Mouse (Mus musculus) neural tube, embryonic 12.5 days (tissue): Measurements from ENCODE around the gene Camta1. TPM values are rescaled to one million over a fixed set of nuclear protein-coding genes. Genes with fewer than 3 reads are reported as not detected.

Experiments used
- ATAC-seq: fragments of 200-750 bp; cut with Nextera tagmentation; 2 replicates; pipeline ENCODE4 v1.8.0; 2017; ENCODE audit warnings: low read depth, mild to moderate bottlenecking, moderate TSS enrichment, moderate library complexity; ENCODE audit not compliant: low FRiP score
- H3K27ac ChIP-seq: fragments of 300-500 bp; sonication (generic); 2 replicates; pipeline ENCODE4 v1.5.1; 2016
- H3K27me3 ChIP-seq: fragments of 300-500 bp; sonication (generic); replicated peaks from 2 replicates; pipeline ENCODE4 v1.6.1; 2016; ENCODE audit warnings: mild to moderate bottlenecking
- H3K36me3 ChIP-seq: fragments of 300-500 bp; sonication (generic); 2 replicates; pipeline ENCODE4 v1.6.1; 2016; ENCODE audit warnings: mild to moderate bottlenecking
- H3K4me1 ChIP-seq: fragments of 300-500 bp; sonication (generic); 2 replicates; pipeline ENCODE4 v1.6.1; 2016
- H3K4me2 ChIP-seq: fragments of 300-500 bp; sonication (generic); replicated peaks from 2 replicates; pipeline ENCODE4 v1.6.1; 2016; ENCODE audit warnings: mild to moderate bottlenecking
- H3K4me3 ChIP-seq: fragments of 300-500 bp; sonication (generic); 2 replicates; pipeline ENCODE4 v1.5.1; 2016
- H3K9ac ChIP-seq: fragments of 300-500 bp; sonication (generic); 2 replicates; pipeline ENCODE4 v1.6.1; 2016; ENCODE audit warnings: mild to moderate bottlenecking
- H3K9me3 ChIP-seq: fragments of 300-500 bp; sonication (generic); 2 replicates; pipeline ENCODE4 v1.6.1; 2016; ENCODE audit warnings: mild to moderate bottlenecking
- WGBS: fragments of 180-500 bp; shearing (Covaris S2); methylation state at CpG from one replicate; pipeline ENCODE4 v1.1.7; 2016; 5-methylcytosine and 5-hydroxymethylcytosine counted together
- polyA plus RNA-seq: library from polyadenylated mRNA; unstranded; fragments of >200 nt; fragmentation: Nextera tagmentation; extraction: Ambion mirVana; gene quantifications from 2 replicates; pipeline ENCODE4 v1.2.1, GENCODE M21; 2016

Gene Camta1
- polyA plus RNA-seq, 1 experiment from 2014 or later, result 164 TPM

GRCm38 (mm10) chr4:151152010-151152409 lies 709.7 kb downstream of the Camta1 start:
- Histone ChIP-seq H3K9me3 (no peaks in the 10 kb centered on the region), H3K27me3 (peaks cover 2% of the 10 kb centered on the region; the same call in 1 of the 2 replicates), H3K4me3 (no peak overlapping the region), H3K27ac (no peak overlapping the region), H3K36me3 (no peaks in the 10 kb centered on the region), H3K9ac (no peak overlapping the region), H3K4me2 (no peak overlapping the region), H3K4me1 (peaks cover 55% of the 10 kb centered on the region)
- no peak for ATAC-seq
- WGBS, result 75% methylated on average over 6 of the region's 6 CpGs

- 0 out of 2 replicates have a peak overlapping the region, but pooled peaks have one; percentile 3 for H3K27ac ChIP-seq
- H3K4me3 ChIP-seq, result no peak overlapping the region
- no peak for ATAC-seq
- peaks cover 55% of the 10 kb centered on the region for H3K4me1 ChIP-seq
- H3K4me2 ChIP-seq, result no peak overlapping the region
- H3K9ac ChIP-seq, result no peak overlapping the region
- 73% methylated on average over 11 of the region's 11 CpGs for WGBS
- no peaks in the 10 kb centered on the region for H3K36me3 ChIP-seq
- H3K27me3 ChIP-seq, result peaks cover 2% of the 10 kb centered on the region; the same call in 1 of the 2 replicates
- H3K9me3 ChIP-seq, result no peaks in the 10 kb centered on the region
Observed at GRCm38 (mm10) chr4:151150842-151151241, 710.8 kb downstream of the Camta1 start.

- Histone ChIP-seq H3K27me3 (peaks cover 2% of the 10 kb centered on the region; the same call in 1 of the 2 replicates), H3K27ac (0 out of 2 replicates have a peak overlapping the region, but pooled peaks have one; percentile 16), H3K4me3 (no peak overlapping the region), H3K4me1 (peaks cover 55% of the 10 kb centered on the region), H3K9me3 (0 out of 2 replicates have a peak, but pooled peaks cover 2% of the 10 kb centered on the region), H3K36me3 (no peaks in the 10 kb centered on the region), H3K4me2 (no peak overlapping the region), H3K9ac (no peak overlapping the region)
- no peak for ATAC-seq
- 68% methylated on average over 11 of the region's 11 CpGs for WGBS
Observed at GRCm38 (mm10) chr4:151150115-151150514, 711.6 kb downstream of the Camta1 start.

- Histone ChIP-seq H3K27ac (no peak overlapping the region), H3K4me3 (no peak overlapping the region), H3K4me1 (peaks cover 32% of the 10 kb centered on the region), H3K4me2 (no peak overlapping the region), H3K9me3 (peaks cover 15% of the 10 kb centered on the region), H3K9ac (no peak overlapping the region), H3K36me3 (peaks cover 7% of the 10 kb centered on the region; the same call in 1 of the 2 replicates), H3K27me3 (peaks cover 8% of the 10 kb centered on the region; the same call in 1 of the 2 replicates)
- 15% methylated on average over 12 of the region's 12 CpGs for WGBS
- ATAC-seq, result no peak
Observed at GRCm38 (mm10) chr4:151147541-151147940, 714.1 kb downstream of the Camta1 start.

- peaks cover 15% of the 10 kb centered on the region for H3K9me3 ChIP-seq
- 85% methylated on average over 14 of the region's 14 CpGs for WGBS
- H3K36me3 ChIP-seq, result peaks cover 7% of the 10 kb centered on the region; the same call in 1 of the 2 replicates
- no peak overlapping the region for H3K9ac ChIP-seq
- peaks cover 8% of the 10 kb centered on the region; the same call in 1 of the 2 replicates for H3K27me3 ChIP-seq
- H3K4me3 ChIP-seq, result no peak overlapping the region
- no peak for ATAC-seq
- H3K4me1 ChIP-seq, result peaks cover 39% of the 10 kb centered on the region
- no peak overlapping the region for H3K27ac ChIP-seq
- H3K4me2 ChIP-seq, result no peak overlapping the region
Observed at GRCm38 (mm10) chr4:151144121-151144520, 717.6 kb downstream of the Camta1 start.

- Histone ChIP-seq H3K9me3 (peaks cover 15% of the 10 kb centered on the region), H3K27me3 (0 out of 2 replicates have a peak, but pooled peaks cover 10% of the 10 kb centered on the region), H3K4me1 (peaks cover 43% of the 10 kb centered on the region), H3K36me3 (peaks cover 7% of the 10 kb centered on the region; the same call in 1 of the 2 replicates), H3K27ac (peak overlapping the region; percentile 93), H3K9ac (peak overlapping the region; percentile 51; the same call in 1 of the 2 replicates), H3K4me2 (peak overlapping the region; percentile 58), H3K4me3 (no peak overlapping the region)
- 5% methylated on average over 13 of the region's 13 CpGs for WGBS
- peak; percentile 59 for ATAC-seq
Observed at GRCm38 (mm10) chr4:151141196-151141880, 720.3 kb downstream of the Camta1 start.

GRCm38 (mm10) chr4:151140368-151140982 lies 721.2 kb downstream of the Camta1 start:
- H3K27me3 ChIP-seq, result 0 out of 2 replicates have a peak, but pooled peaks cover 10% of the 10 kb centered on the region
- ATAC-seq, result peak; percentile 73
- WGBS, result 2% methylated on average over 20 of the region's 20 CpGs
- H3K4me1 ChIP-seq, result peaks cover 43% of the 10 kb centered on the region
- H3K9me3 ChIP-seq, result peaks cover 15% of the 10 kb centered on the region
- peaks cover 7% of the 10 kb centered on the region; the same call in 1 of the 2 replicates for H3K36me3 ChIP-seq
- peak overlapping the region; percentile 48 for H3K9ac ChIP-seq
- peak overlapping the region; percentile 97 for H3K27ac ChIP-seq
- no peak overlapping the region for H3K4me3 ChIP-seq
- H3K4me2 ChIP-seq, result peak overlapping the region; percentile 58

GRCm38 (mm10) chr4:151139053-151139840 lies 722.4 kb downstream of the Camta1 start:
- ATAC-seq, result peak; percentile 27
- Histone ChIP-seq H3K9me3 (peaks cover 4% of the 10 kb centered on the region), H3K27ac (peak overlapping the region; percentile 97), H3K9ac (peak overlapping the region; percentile 48), H3K4me1 (peaks cover 43% of the 10 kb centered on the region), H3K4me2 (peak overlapping the region; percentile 58), H3K27me3 (0 out of 2 replicates have a peak, but pooled peaks cover 10% of the 10 kb centered on the region), H3K36me3 (peaks cover 4% of the 10 kb centered on the region; the same call in 1 of the 2 replicates), H3K4me3 (0 out of 2 replicates have a peak overlapping the region, but pooled peaks have one; percentile 7)
- 5% methylated on average over 20 of the region's 20 CpGs for WGBS

- peaks cover 43% of the 10 kb centered on the region for H3K4me1 ChIP-seq
- peak overlapping the region; percentile 21; the same call in 1 of the 2 replicates for H3K9ac ChIP-seq
- WGBS, result 28% methylated on average over 2 of the region's 2 CpGs
- peak overlapping the region; percentile 97 for H3K27ac ChIP-seq
- H3K4me2 ChIP-seq, result peak overlapping the region; percentile 58
- ATAC-seq, result no peak
- H3K9me3 ChIP-seq, result no peaks in the 10 kb centered on the region
- H3K4me3 ChIP-seq, result no peak overlapping the region
- no peaks in the 10 kb centered on the region for H3K36me3 ChIP-seq
- H3K27me3 ChIP-seq, result 0 out of 2 replicates have a peak, but pooled peaks cover 10% of the 10 kb centered on the region
Observed at GRCm38 (mm10) chr4:151138586-151138985, 723.1 kb downstream of the Camta1 start.

- Histone ChIP-seq H3K4me3 (no peak overlapping the region), H3K9ac (peak overlapping the region; percentile 21; the same call in 1 of the 2 replicates), H3K36me3 (no peaks in the 10 kb centered on the region), H3K4me2 (peak overlapping the region; percentile 58), H3K9me3 (no peaks in the 10 kb centered on the region), H3K4me1 (peaks cover 43% of the 10 kb centered on the region), H3K27me3 (peaks cover 7% of the 10 kb centered on the region; the same call in 1 of the 2 replicates), H3K27ac (peak overlapping the region; percentile 97; the same call in 1 of the 2 replicates)
- 32% methylated on average over 10 of the region's 10 CpGs for WGBS
- ATAC-seq, result no peak
Observed at GRCm38 (mm10) chr4:151138135-151138534, 723.5 kb downstream of the Camta1 start.

- 52% methylated on average over 5 of the region's 5 CpGs for WGBS
- Histone ChIP-seq H3K4me1 (peaks cover 43% of the 10 kb centered on the region), H3K36me3 (no peaks in the 10 kb centered on the region), H3K4me3 (no peak overlapping the region), H3K9me3 (no peaks in the 10 kb centered on the region), H3K9ac (0 out of 2 replicates have a peak overlapping the region, but pooled peaks have one; percentile 5), H3K27ac (peak overlapping the region; percentile 97; the same call in 1 of the 2 replicates), H3K4me2 (peak overlapping the region; percentile 58), H3K27me3 (peaks cover 4% of the 10 kb centered on the region; the same call in 1 of the 2 replicates)
- ATAC-seq, result no peak
Observed at GRCm38 (mm10) chr4:151137701-151138100, 724.0 kb downstream of the Camta1 start.
